Mouse (Mus musculus) spleen, adult 18-20 months (tissue): ENCODE measurements around the gene Atp5c1.

Experiments used
- DNase-seq, 2 experiments: peaks; one replicate each; pipeline ENCODE4 v3.0.0; 2022; ENCODE audit warnings: mixed read lengths in 2 of 2

The Atp5c1 gene

DNA sequence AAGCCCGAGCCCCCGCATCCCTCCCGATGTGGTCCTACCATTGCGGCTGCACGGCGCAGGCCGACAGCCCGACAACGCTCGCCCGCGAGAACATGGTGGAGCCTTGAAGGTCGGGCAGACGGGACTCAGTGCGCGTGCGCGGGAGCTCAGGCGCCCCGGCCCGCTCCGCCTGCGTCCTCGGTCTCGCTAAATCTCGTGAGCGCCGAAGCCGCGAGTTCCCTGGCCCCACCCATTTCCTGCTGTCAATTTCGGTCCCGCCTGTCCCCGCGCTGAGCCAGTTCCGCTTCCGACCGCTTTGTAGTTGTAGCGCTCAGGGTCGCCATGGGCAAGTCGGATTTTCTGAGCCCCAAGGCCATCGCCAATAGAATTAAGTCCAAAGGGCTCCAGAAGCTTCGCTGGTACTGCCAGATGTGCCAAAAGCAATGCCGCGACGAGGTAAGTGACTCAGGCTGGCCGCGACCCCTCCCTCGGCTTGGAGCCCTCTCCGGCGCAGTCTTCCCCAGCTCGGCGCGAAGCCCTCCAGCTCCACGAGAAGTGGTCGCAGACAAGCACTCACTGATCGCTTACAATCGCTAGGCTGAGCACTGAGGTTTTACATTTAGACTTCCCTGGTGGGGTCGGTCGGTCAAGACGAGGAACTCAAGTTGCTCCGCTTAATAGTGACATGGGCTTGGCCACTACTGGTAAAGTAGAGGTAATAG, at the start of gene Atp5c1, which contains the start of gene Kin:
Gene Atp5c1, minus strand, starts transcription at position 201 of the 701 bp plus-strand sequence.
Gene Kin, plus strand, starts transcription at position 284 of the 701 bp plus-strand sequence.
- peak; percentile 94 to 95 for DNase-seq

DNA sequence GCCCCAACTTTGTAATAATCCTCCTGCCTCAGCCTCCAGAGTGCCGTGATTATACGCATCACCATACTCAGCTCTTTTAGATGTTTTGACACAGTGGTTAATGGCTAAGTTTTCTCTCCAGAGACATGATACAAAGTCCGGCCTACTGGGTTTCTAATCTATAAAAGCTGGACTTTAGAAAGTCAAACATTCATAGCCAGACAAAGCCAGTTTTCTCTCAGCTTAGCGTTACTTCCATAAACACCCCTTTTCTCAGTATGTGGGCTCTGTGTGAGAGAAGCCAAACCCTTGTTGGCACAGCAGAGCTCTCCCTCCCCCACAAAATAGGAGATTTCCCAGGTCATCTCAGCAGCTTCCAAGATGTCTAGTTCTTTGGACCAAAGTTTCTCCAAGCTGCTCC, 48.3 kb upstream of the Atp5c1 start:
- no peak for DNase-seq

DNA sequence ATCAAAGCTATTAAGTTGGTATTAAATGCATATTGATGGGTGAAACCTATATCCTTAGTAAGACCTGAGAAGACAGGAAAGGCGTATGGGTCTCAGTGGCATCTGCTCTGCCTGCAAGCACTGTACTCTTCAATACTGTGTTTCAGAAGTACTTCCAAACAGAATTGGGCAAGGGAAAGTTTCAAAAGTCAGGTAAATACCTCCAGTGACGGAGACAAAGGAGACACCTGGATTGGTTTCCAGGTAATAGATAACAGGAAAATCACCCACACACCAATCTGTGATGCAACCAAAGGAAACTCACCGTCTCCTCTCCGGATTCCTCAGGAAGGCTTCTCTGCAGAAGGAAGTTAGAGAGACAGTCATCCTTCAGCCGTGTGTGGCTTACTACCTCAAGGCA, 47.2 kb upstream of the Atp5c1 start:
- DNase-seq: no peak

DNA sequence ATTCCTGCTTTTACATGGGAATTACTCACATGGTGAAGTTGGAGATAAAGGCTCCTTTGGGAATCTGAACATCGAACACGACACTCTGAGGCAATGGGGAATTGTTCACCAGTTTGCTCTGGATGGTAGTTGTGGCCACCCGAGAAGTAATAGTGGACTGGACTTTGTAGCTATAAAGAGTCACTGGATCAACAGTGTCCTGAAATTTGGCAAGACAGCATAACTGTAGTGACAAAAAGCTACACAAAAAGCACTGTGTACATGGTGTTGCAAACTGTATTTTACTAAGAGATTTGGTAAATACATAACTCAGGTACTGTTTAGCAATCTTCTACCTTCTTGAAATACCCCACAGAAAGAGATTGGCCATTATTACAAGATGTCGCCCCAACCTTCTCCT, 45.8 kb upstream of the Atp5c1 start:
- DNase-seq: no peak

DNA sequence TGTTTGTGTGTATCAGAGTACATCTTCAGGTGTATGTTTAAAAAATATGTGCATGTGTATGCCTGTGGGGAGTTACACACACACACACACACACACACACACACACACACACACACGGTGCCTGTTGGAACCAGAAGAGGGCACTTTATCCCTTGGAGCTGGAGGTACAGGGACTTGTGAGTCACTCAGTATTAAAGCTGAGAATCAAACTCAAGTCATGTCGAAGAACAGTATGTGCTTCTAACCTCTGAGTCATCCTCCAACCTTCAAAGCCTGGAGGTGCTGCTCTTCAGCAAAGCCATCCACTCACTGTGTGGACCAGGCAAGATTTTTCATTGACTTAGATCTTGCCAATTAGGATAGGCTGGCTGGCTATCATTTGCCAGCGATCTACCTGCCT, 41.5 kb upstream of the Atp5c1 start:
- DNase-seq: no peak

DNA sequence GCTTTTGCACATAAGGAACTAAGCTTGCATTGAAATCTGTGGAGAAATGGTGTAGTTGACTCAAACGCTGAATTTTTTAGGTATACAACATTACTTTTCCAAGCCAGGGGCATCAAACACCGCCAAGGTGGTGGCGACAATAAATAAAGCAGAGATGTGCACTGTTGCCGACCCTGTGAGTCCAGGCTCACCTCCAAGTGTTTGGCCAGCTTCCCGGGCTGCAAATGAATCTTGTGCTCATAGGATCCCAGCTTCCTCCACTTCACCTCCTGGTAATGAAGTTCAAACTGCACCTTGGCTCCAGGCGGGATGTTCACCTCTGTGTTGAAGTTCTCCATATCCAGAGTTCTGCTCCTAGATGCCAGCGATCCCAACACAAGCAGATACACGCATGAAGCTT, 39.0 kb upstream of the Atp5c1 start:
- DNase-seq: no peak

DNA sequence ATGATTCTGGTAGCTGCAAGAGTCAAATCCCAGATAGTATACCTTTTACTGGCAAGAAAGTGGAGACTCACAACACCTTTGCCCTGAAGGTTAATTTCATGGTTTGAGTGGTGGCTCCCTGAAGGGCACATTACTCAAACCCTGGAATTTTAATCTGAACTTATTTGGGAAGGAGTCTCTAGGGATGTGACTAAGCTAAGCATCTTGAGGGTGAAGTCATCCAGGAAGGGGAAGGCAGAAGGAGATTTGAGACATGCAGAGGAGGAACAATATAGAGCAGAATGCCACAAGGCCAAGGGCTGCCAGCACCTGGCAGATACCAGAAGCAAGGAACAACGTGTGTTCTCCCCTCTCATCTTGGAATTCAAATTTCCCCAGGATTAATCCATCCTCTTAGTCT, 38.4 kb upstream of the Atp5c1 start:
- DNase-seq: no peak

GRCm38 (mm10) chr2:10108535-10109189, 28.4 kb upstream of the Atp5c1 start:
- DNase-seq: no peak

DNA sequence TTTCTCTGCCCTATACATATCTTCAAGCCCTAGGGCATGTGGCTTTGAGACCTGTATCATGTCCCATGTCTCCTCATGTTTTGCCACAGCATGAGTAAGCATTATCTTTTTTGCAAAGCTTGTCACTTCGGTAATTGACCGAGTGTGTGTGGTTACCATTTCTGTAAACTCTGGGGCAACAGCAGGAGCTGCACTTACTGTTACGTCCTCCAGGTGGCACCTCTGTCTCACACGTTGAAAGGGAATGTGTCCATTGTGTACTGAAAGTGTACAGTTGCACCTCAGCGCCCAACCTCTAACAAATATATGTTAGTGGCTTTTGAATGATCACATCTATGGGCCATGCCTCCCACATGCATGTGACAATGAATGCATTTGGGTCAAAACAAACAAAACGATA, 20.9 kb upstream of the Atp5c1 start:
- peak in 1 of 2 experiments; percentile 41 for DNase-seq

GRCm38 (mm10) chr2:10100471-10100870, 20.2 kb upstream of the Atp5c1 start:
- DNase-seq: no peak

DNA sequence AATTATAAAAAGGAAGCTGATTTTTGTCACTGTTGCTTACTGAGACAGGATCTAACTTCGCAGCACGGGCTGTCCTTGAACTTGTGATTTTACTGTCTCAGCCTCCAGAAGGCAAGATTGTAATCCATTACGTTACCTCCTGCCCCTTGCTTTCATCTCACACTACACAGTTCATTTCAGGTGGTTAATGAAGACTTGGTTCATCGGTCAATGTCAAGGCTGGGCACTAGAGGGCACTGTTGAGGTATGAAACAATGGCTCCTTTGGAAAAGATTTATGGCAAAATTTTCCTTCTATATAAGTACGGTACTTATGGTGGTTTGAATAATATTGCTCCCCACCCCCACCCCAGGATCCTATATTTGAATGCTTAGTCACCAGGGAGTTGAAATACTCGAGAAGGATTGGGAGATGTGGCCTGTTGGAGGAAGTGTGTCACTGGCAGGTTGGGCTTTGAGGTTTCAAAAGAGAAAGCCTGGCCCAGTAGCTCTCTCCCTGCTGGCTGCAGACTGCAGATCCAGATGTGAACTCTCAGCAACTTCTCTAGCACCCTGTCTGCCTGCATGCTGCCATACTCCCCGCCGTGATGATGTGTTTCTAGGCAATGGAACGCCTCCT, 18.4 kb upstream of the Atp5c1 start:
- DNase-seq: peak in 1 of 2 experiments; percentile 36

DNA sequence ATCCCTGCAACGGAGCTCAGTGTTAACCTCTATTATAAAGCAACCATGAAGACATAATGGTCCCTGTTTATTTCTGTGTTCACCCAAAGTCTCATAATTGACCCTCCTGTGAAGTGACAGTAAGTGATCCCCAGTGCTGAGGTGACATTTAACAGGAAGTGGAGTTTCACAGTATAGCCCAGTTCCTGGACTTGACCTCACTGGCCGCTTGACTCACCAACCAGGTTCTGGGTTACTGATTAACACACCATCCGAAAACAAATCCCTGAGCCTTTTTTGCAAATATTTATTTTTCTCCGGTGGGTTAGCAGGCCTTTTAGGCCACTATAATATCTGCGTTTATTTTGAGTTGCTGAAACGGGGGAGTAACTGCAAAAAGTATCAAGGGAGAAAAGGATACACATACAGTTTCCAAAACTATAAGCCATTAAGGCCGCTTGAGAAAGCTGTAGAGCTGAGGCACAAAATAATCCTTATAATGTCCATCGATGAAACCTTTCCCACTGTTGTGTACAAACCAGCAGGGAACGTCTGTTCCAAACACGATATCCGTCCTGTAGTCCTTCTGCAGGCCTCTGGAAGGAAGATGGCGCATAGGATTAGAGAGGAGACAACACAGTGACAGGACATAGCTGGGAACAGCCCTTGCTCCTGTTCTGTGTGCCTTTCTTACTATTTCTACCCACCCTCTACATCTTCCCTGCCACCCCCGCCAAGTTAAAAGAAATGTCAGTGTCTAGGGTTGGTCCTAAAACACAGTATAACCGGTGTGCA, 14.2 kb upstream of the Atp5c1 start:
- no peak for DNase-seq

- DNase-seq: no peak
Observed at GRCm38 (mm10) chr2:10087256-10087850, 7.0 kb upstream of the Atp5c1 start.

DNA sequence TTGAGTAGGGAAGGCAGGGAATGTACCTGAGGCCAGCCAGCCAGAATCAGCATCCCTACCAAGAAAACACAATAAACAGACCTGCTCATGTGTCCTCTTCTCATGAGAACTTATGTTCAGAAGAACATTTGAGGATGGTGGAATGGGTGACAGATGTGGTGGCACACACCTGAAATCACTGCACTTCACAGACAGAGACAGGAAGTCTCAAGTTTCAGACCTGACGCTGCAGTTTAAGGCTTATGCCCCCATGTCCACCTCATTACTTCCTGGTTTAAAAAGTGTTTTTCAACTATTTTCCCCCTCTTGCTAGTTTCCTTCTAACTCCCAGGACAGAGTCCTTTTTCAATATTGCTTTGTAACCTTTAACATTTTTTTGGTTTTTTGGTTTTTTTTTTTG, 2.4 kb upstream of the Atp5c1 start:
- no peak for DNase-seq

- no peak for DNase-seq
Observed at GRCm38 (mm10) chr2:10081453-10082080, 1.3 kb upstream of the Atp5c1 start.

GRCm38 (mm10) chr2:10079745-10080309, 483 bp downstream of the Atp5c1 start:
- DNase-seq: no peak

- no peak for DNase-seq
Observed at GRCm38 (mm10) chr2:10076675-10077074, 3.6 kb downstream of the Atp5c1 start.

DNA sequence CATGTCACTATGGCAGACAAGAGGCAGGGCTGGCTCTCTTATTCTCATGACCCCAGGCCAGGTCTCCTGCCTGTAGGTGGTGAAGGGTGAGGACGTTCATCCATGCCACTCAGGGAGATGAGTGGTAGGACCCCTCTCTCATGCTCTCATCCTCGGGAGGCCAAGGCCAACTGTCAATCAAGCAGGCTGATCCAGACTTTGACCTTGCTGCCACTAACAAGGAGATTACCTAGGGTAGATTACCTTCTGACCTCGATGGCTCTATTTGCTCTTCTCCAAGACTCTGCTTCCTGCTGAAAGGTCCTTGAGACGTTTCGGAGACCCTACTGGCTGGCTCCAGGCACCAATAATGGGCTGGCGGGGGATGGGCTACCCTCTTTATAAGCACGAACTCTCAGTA, 5.8 kb downstream of the Atp5c1 start:
- DNase-seq: no peak

DNA sequence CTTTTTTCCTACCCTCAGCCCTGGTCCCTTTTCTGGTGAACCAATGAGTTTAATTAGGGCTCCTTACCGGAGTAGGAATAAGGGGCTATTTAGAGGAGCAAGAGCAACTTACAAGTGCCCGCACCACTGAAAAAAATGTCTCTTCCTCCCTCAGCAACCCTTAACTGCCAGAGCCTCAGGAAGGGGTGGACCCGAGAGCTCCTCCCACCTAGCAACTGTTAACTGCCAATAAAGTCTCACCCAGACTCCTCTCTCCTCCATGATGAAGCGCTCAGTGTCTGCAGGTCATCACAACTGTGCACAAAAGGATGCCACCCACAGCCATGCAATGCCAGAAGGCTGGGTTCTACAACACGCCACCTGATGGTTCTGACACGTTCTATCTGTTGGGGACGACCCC, 8.6 kb downstream of the Atp5c1 start:
- DNase-seq: no peak

GRCm38 (mm10) chr2:10058836-10059235, 21.5 kb downstream of the Atp5c1 start:
- no peak for DNase-seq

DNA sequence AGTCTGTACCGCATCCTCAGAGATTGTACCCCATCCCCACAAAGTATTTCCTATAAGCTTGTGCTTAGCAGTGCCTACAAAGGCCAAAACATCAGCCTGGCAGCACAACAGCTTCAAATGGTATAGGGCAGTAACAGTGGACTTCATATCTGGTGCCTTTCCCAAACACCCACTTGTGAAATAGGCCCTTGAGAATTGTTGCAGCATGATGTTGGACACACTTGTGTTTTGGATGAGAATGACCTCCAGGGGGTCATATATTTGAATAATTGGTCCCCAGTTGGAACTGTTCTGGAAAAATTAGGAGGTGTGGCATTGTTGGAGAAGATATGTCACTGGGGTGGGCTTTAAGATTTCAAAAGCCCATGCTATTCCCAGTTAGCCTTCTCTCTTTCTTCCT, 28.3 kb downstream of the Atp5c1 start:
- no peak for DNase-seq

DNA sequence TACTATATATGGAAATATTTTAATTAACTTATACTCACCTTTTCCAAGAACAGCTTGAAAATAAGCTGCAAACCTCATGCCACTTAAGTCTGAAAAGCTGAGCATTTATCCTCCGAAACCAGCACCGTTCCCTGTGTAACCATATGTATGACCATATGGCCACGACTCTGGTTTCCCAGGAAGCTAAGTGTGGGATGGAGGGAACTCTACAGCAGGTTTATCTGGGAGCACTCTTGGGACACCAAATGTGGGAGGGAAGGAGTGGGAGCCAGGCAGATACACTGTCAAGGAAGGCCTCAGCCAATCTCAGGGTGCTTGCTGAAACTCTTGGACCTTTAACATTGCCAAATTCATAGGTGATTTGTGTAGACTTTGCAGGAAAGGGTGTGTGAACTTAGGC, 29.4 kb downstream of the Atp5c1 start:
- DNase-seq: no peak
